Mouse (Mus musculus): ENCODE measurements around the gene Gm28038. TPM values are rescaled to one million over a fixed set of nuclear protein-coding genes. Genes with fewer than 3 reads are reported as not detected.

Gene Gm28038
- polyA plus RNA-seq, 1 experiment from 2014 or later = not detected

GRCm38 (mm10) chr2:30342544-30342943, 61.7 kb downstream of the Gm28038 start:
- Histone ChIP-seq H3K4me3 (no peak overlapping the region), H3K4me1 (no peaks in the 10 kb centered on the region)
- WGBS = 88% methylated on average over 7 of the region's 7 CpGs

GRCm38 (mm10) chr2:30343601-30344137, 62.8 kb downstream of the Gm28038 start:
- 77% methylated on average over 14 of the region's 14 CpGs for WGBS
- H3K27me3 ChIP-seq = no peaks in the 10 kb centered on the region
- no peak overlapping the region for H3K4me2 ChIP-seq (replicated peaks)
- no peak overlapping the region for H3K27ac ChIP-seq (replicated peaks)
- no peak overlapping the region for H3K4me3 ChIP-seq
- H3K9ac ChIP-seq (replicated peaks) = no peak overlapping the region; the same call in 1 of the 2 replicates
- H3K4me1 ChIP-seq = no peaks in the 10 kb centered on the region
- H3K9me3 ChIP-seq = no peaks in the 10 kb centered on the region
- ATAC-seq (ENCODE audit: low FRiP score, low read depth) = no peak
- peaks cover 98% of the 10 kb centered on the region for H3K36me3 ChIP-seq

More at GRCm38 (mm10) chr2:30342544-30342943, 61.7 kb downstream of the Gm28038 start:
- no peak for ATAC-seq (ENCODE audit: low FRiP score, low read depth)
- Histone ChIP-seq H3K9me3 (no peaks in the 10 kb centered on the region), H3K4me2 (replicated peaks) (no peak overlapping the region), H3K27me3 (no peaks in the 10 kb centered on the region), H3K27ac (replicated peaks) (no peak overlapping the region), H3K36me3 (peaks cover 99% of the 10 kb centered on the region), H3K9ac (replicated peaks) (no peak overlapping the region)

GRCm38 (mm10) chr2:30345971-30346676, 65.3 kb downstream of the Gm28038 start:
- no peak overlapping the region for H3K4me3 ChIP-seq

GRCm38 (mm10) chr2:30349196-30349595, 68.4 kb downstream of the Gm28038 start:
- H3K9ac ChIP-seq (replicated peaks) = no peak overlapping the region
- no peak overlapping the region for H3K4me3 ChIP-seq
- H3K4me1 ChIP-seq = no peaks in the 10 kb centered on the region
- H3K4me2 ChIP-seq (replicated peaks) = no peak overlapping the region
- ATAC-seq (ENCODE audit: low FRiP score, low read depth) = no peak
- H3K9me3 ChIP-seq = no peaks in the 10 kb centered on the region
- 85% methylated on average over 6 of the region's 6 CpGs for WGBS
- H3K27me3 ChIP-seq = no peaks in the 10 kb centered on the region
- H3K36me3 ChIP-seq = peaks cover 85% of the 10 kb centered on the region
- no peak overlapping the region for H3K27ac ChIP-seq (replicated peaks)

More at GRCm38 (mm10) chr2:30345971-30346676, 65.3 kb downstream of the Gm28038 start:
- H3K9me3 ChIP-seq = no peaks in the 10 kb centered on the region
- ATAC-seq (ENCODE audit: low FRiP score, low read depth) = no peak
- no peak overlapping the region for H3K4me2 ChIP-seq (replicated peaks)
- no peaks in the 10 kb centered on the region for H3K4me1 ChIP-seq
- no peak overlapping the region; the same call in 1 of the 2 replicates for H3K27ac ChIP-seq (replicated peaks)
- H3K9ac ChIP-seq (replicated peaks) = no peak overlapping the region
- no peaks in the 10 kb centered on the region for H3K27me3 ChIP-seq
- H3K36me3 ChIP-seq = peaks cover 97% of the 10 kb centered on the region
- WGBS = 89% methylated on average over 7 of the region's 7 CpGs

Other genes starting within 250 kb of the Gm28038 start
- 38.0 and 39.1 TPM in 2 replicates for gene Wdr34, start 232.2 kb upstream of the Gm28038 start, polyA plus RNA-seq (2016; fragmentation: Nextera tagmentation; extraction: Ambion mirVana)
- 627 and 693 TPM in 2 replicates for gene Set, start 223.7 kb upstream of the Gm28038 start, polyA plus RNA-seq (2016; fragmentation: Nextera tagmentation; extraction: Ambion mirVana)
- 8.7 and 9.2 TPM in 2 replicates for gene Pkn3, start 203.4 kb upstream of the Gm28038 start, polyA plus RNA-seq (2016; fragmentation: Nextera tagmentation; extraction: Ambion mirVana)
- 22.8 and 23.9 TPM in 2 replicates for gene Zdhhc12, start 187.4 kb upstream of the Gm28038 start, polyA plus RNA-seq (2016; fragmentation: Nextera tagmentation; extraction: Ambion mirVana)
- gene Zer1, start 156.5 kb upstream of the Gm28038 start, polyA plus RNA-seq (2016; fragmentation: Nextera tagmentation; extraction: Ambion mirVana) = 11.6 and 11.7 TPM in 2 replicates
- gene Tbc1d13, start 147.3 kb upstream of the Gm28038 start, polyA plus RNA-seq (2016; fragmentation: Nextera tagmentation; extraction: Ambion mirVana) = 11.2 and 12.9 TPM in 2 replicates
- 13.9 and 14.2 TPM in 2 replicates for gene Endog, start 109.5 kb upstream of the Gm28038 start, polyA plus RNA-seq (2016; fragmentation: Nextera tagmentation; extraction: Ambion mirVana)
- gene Spout1, start 102.6 kb upstream of the Gm28038 start, polyA plus RNA-seq (2016; fragmentation: Nextera tagmentation; extraction: Ambion mirVana) = 60.4 and 64.0 TPM in 2 replicates
- gene Kyat1, start 75.2 kb upstream of the Gm28038 start, polyA plus RNA-seq (2016; fragmentation: Nextera tagmentation; extraction: Ambion mirVana) = 12.6 and 12.8 TPM in 2 replicates
- 40.3 and 46.7 TPM in 2 replicates for gene Lrrc8a, start 43.3 kb upstream of the Gm28038 start, polyA plus RNA-seq (2016; fragmentation: Nextera tagmentation; extraction: Ambion mirVana)
- gene Gm28035, start 40.5 kb upstream of the Gm28038 start, polyA plus RNA-seq (2016; fragmentation: Nextera tagmentation; extraction: Ambion mirVana) = 0.39 and 0.51 TPM in 2 replicates
- gene Phyhd1, start 14.8 kb upstream of the Gm28038 start, polyA plus RNA-seq (2016; fragmentation: Nextera tagmentation; extraction: Ambion mirVana) = 4.4 and 7.1 TPM in 2 replicates
- 25.5 and 28.2 TPM in 2 replicates for gene Dolk, start 5.3 kb downstream of the Gm28038 start, polyA plus RNA-seq (2016; fragmentation: Nextera tagmentation; extraction: Ambion mirVana)
- gene Nup188, start 5.4 kb downstream of the Gm28038 start, polyA plus RNA-seq (2016; fragmentation: Nextera tagmentation; extraction: Ambion mirVana) = 34.3 and 37.7 TPM in 2 replicates
- 101 and 102 TPM in 2 replicates for gene Sh3glb2, start 78.3 kb downstream of the Gm28038 start, polyA plus RNA-seq (2016; fragmentation: Nextera tagmentation; extraction: Ambion mirVana)
- 28.8 and 30.4 TPM in 2 replicates for gene Miga2, start 83.2 kb downstream of the Gm28038 start, polyA plus RNA-seq (2016; fragmentation: Nextera tagmentation; extraction: Ambion mirVana)
- 51.2 and 52.3 TPM in 2 replicates for gene Dolpp1, start 111.2 kb downstream of the Gm28038 start, polyA plus RNA-seq (2016; fragmentation: Nextera tagmentation; extraction: Ambion mirVana)
- 20.4 and 22.6 TPM in 2 replicates for gene Crat, start 134.8 kb downstream of the Gm28038 start, polyA plus RNA-seq (2016; fragmentation: Nextera tagmentation; extraction: Ambion mirVana)
- gene Ptpa, start 135.0 kb downstream of the Gm28038 start, polyA plus RNA-seq (2016; fragmentation: Nextera tagmentation; extraction: Ambion mirVana) = 128 and 129 TPM in 2 replicates
- 2.7 and 3.4 TPM in 2 replicates for gene Ier5l, start 193.2 kb downstream of the Gm28038 start, polyA plus RNA-seq (2016; fragmentation: Nextera tagmentation; extraction: Ambion mirVana)